Mouse (Mus musculus): ENCODE data around the gene Arl3. TPM values are rescaled to one million over a fixed set of nuclear protein-coding genes. Genes with fewer than 3 reads are reported as not detected.
"Not testable (repeated sequence)": the region's sequence is repeated elsewhere in the genome, so short reads cannot be mapped to it uniquely, and the experiment has no call there.

Gene Arl3
- total RNA-seq, 2 experiments from 2014 or later, result 79.9 to 86.2 TPM

DNA sequence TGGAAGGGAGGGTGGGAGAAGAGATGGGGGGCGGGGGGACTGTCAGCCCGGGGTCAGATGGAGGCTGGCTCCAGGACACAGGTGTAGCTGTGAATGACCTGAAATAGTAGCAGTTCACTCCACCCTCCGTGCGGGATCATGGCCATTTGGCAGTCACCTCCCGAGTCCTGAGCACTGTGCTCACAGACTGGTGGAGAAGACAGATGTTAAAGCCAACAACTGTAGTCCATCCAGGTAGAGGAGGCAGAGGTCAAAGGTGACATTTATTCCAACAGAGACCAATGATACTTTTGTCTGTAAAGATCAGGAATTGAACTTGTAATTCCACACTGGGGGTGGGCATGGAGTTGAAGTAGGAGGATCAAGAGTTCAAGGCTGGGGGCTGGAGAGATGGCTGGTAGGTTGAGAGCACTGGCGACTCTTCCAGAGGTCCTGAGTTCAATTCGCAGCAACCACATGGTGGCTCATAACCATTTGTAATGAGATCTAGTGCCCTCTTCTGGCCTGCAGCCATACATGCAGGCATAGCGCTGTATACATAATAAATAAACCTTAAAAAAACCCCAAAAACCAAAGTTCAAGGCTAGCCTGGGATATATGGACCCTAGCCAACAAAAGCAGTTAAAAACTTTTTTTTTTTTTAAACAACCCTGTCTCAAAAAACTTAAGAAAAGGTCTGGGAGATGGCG, 19.9 kb upstream of the Arl3 start:
- DNase-seq (ENCODE audit: low spot score), result no peak

DNA sequence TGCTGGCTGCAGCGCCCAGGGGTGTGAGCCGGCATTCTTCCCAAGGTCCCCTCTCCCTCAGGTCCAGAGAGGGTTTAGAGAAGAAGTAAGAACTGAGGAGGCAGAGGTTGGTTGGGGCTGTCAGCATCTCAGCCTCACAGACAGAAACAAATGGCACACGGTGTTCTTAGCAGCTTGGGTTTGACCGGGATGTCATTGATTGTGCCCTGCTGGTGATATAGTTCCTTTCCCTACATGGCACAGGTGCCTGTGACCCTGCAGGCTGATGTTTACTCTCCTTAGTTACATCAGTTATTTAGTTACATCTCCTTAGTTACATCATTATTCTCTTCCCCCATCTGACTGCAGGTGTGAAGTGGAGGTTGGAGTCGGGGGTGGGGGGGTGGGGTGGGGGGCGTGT, 18.6 kb upstream of the Arl3 start:
- DNase-seq (ENCODE audit: low spot score), result no peak

DNA sequence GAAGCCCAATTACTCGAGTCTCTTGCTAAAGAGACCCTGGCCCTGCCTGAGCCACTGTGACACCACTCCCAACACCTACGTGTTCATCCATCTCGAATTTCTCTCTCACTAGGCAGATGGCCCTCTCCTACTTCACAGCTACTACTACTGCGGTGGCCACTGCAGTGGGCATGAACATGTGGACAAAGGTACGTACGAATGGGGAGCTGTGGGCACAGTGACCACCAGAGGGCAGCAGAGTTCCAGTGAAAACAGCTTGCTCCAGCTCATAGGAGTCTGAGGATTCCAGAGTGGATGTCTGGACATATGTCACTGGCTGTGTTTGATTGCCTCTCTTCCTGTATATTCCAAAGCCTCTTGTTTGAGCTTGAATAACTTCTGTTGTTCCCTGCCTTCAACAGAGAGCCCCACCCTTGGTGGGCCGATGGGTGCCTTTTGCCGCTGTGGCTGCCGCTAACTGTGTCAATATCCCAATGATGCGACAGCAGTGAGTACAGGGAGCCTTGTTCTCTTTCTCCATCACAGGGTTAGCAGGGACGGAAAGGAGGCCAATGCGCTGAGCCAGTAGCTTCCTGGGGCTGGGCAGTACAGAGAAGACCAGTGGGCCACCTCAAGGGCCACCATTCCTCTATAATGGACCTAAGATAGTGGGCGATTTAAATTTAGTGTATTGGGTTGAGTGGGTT, 15.0 kb upstream of the Arl3 start:
- DNase-seq (ENCODE audit: low spot score), result peak; percentile 88

DNA sequence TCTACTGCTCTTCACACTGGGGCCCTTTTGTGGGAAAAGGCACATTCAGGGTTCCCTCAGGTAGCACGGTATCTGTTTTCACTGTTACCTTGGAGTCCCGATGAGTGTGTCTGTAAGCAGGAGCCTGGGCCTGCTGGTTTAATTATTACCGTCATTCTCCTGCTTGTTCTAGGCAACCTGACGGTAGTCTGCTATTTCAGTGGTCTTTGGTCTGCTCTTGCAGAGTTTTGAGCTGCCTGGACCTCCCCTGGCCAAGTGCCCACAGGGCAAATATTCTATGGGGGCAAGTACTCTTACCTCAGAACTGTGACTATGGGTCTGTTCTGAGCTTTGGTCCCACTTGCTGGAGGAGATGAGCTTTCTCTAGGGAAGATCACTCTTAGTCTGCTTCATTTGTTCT, 2.2 kb upstream of the Arl3 start:
- no peak for DNase-seq (ENCODE audit: low spot score)

DNA sequence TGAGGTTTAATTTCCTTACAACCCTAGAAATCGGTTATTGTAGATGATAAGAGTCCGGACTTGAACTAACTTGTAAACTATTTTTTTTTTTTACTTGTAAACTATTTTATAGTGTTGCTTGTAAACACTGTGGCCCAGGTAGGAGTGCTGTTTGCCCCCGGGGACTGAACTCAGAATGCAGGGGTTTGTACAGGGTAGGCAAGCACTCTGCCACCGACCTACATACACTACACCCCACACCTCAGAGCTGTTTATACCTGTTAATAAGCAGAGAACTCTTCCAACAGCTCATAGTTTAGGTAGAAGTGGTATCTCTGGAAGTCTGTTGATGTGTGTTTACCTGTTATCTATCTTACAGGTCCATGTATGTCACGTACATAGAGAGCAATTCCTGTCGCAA, 992 bp upstream of the Arl3 start:
- no peak for DNase-seq (ENCODE audit: low spot score)

DNA sequence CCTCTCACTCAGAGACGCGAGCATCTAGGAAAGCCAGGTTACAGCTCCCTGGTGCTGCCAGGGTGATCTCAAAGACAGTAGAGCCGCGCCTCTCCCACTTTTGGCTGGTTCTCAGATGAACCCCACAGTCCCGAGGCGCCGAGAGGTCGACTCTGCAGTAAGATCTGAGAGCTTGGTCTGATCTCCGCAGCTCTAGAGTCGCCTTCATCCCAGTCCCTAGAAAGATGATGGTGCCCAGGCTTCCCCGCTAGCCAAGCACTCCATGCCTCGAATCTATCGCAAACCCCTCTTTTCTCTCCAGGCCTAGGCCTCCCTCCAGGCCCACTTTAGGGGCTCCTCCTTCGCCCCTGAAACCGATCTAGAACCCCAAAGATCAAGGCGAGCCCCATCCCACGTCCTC, 450 bp downstream of the Arl3 start:
- no peak for DNase-seq (ENCODE audit: low spot score)

DNA sequence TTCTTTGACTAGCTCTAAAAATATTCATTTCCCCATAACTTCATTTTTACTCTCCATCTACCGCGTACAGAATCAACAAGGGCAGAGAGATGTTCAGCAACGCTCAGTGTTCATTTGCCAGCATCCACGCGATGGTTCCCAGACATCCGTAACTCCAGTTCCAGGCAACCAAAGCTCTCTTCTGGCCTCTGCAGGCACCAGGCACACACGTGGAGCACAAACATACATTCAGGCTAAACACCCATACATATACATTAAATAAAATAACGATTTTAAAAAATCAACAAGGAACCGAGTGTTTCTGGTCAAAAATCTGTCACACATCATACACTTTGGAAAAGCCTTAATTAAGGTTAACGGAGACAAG, 1.1 kb downstream of the Arl3 start:
- DNase-seq (ENCODE audit: low spot score), result no peak

DNA sequence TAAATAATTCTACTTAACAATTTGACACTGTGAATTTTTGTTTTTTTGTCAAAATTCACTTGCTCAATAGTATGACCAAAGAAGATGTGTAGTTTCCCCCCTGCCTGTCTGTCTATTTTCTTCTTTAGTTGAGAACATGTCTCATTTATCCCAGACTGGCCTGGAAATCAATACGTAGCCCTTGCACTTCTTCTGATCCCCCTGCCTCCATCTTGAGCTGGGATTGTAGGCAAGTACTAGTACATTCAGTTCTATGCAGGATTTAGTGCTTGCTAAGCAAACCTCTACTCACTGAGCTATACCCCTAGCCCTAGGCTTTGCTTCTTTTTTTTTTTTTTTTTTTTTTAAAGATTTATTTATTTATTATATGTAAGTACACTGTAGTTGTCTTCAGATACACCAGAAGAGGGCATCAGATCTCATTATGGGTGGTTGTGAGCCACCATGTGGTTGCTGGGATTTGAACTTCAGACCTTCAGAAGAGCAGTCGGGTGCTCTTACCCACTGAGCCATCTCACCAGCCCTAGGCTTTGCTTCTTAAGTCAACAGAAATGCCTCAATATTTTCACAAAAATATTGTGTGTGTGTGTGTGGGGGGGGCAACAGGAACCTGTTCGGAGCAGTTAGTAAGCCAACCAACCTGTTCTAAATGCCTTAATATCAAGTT, 1.7 kb downstream of the Arl3 start:
- not testable (repeated sequence) for DNase-seq (ENCODE audit: low spot score)

DNA sequence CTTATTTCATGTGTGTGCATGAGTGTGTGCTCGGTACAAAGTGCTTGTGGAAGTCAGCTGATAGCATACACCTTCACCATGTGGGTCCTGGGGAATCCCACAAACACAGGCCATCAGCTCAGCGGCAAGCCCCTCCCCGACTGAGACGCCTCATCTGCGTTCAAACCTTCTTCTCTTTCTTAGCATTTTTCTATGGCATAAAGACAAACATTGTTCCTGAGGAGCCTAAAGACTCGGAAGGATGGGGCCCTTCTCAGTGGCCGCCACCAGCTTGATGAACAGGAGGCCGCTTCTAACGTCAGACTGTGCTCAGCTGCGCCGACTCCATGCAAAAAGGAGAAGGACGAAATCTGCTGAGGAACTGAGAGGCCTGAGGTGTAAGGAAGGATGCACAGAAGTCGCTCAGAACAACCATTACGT, 8.9 kb downstream of the Arl3 start:
- no peak for DNase-seq (ENCODE audit: low spot score)

DNA sequence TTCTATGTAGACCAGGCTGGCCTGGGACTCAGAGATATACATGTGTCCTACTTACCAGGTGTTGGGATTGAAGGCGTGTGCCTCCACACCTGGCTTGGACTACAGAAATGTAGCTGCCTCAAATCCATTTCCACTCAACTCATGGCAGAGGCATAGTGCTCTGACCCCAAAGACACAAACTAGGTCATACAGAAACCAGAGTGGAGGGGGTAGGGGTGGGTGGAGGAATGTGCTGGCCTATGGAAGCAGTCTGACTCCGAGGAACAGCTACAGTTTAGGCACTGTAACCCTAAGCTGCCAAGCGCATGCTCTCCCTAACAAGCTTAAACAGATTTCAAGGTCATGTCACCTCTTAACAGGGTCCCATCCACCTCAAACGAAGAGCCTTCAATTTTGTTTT, 9.4 kb downstream of the Arl3 start:
- DNase-seq (ENCODE audit: low spot score), result peak; percentile 32

DNA sequence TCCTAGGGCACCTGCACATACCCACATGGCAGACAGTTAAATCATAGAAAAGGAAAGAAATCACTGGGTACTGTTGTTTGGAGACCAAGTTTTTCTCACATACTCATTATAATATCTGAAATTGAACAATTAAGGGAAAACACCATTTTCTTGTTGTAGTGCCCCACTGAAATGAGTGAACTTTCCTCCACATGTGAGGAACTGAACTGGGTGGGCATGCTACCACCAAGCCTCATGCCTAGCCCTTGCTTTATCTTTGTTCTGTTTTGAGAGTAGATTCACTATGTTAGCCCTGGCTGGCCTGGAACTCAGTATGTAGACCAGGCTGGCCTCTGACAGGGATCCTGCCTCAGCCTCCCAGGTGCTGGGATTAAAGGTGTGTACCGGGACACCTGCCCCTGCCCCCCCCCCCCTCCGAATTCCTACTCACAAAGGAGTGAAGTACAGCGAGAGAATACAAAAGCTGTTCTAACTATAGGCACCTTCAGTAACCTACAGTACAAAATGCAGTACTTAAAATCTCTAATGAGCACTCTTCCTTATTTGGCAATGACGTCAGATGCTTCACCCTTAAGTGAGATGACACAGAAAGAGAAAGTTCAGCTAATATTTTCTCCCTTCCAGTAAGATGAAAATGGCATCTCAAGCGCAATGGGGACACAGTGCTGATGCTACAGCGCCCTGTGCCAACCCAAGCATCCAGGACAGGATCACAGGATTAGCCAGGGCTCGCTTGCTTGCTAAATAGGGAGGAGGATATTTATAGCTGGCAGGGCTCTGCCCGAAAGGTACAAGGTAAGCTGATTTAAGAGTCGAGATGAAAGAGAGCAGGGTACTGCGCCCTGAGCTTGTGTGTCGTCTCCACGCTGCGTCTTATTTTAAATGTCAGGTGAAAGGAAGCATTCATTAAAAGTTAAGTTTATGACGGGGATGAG, 10.2 kb downstream of the Arl3 start:
- peak; percentile 78 for DNase-seq (ENCODE audit: low spot score)

DNA sequence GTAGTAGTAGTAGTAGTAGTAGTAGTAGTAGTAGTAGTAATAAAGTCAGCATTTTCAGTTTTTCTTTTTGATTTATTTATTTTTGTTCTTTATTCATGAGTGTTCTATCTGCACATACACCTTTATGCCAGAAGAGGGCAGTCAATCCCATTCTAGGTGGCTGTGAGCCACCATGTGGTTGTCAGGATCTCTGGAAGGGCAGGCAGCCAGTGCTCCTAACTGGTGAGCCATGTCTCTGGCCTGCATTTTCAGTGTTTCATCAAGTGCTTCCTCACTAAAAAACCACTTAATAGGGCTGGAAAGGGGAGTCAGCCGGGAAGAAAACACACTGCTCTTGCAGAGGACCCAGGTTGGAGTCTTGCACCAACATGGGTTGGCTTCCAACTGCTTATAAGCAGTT, 10.9 kb downstream of the Arl3 start:
- peak; percentile 78 for DNase-seq (ENCODE audit: low spot score)

DNA sequence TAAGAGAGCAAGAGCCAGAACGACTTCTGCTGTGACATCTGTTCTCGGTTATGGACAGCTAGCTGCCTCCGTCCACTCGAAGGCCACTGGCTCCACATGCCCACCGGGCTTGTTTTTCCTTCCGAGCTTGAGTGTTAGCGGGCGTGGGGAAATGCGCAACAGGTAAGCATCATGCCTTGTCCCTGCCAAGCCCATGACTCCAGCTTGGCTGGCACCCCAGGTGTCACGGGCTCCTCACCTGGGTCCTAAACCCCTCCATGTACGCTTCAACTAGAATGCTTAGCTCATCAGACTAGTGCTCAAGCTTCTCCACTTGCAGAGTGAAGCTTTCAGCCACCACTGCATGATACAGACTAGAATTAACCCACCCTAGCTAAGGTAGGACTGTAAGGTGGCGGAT, 14.4 kb downstream of the Arl3 start:
- DNase-seq (ENCODE audit: low spot score), result no peak

DNA sequence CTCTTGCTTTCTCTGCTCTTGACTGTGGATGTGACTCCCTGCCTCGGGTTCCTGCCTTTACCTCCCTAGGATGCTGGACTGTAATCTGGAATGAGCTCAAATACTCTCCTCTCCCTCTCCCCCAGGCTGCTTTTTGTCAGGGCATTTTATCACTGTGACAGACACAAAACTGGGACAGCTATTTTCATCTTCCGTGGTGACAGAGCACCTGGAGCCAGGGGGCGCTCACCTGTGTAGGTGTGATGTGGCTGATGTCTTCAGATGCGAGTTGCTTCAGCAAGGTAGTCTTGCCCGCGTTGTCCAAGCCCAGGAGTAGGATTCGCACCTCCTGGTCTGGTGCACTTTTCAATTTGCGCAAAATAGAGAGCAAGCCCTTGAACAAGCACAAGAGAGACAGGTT, 15.0 kb downstream of the Arl3 start:
- DNase-seq (ENCODE audit: low spot score), result no peak

DNA sequence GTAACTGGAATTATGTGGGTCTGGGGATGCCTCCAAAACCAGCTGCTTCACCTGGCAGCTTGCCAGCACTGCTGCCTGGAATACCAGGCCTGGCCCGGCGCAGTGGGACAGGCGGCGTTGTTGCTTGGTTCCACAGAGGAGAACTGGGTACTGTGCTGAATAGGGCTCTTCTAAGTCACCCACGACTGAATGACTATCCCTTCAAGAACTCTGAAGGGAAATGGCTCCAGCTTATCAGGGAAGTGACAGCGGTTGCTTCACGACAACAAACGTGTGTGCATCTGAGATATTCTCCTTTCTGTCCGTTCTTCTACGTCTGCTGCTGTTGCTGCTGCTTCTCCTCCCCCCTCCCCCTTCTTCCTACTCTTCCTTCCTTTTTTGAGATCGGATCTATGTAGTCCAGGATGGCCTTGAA, 19.4 kb downstream of the Arl3 start:
- DNase-seq (ENCODE audit: low spot score), result peak; percentile 22

DNA sequence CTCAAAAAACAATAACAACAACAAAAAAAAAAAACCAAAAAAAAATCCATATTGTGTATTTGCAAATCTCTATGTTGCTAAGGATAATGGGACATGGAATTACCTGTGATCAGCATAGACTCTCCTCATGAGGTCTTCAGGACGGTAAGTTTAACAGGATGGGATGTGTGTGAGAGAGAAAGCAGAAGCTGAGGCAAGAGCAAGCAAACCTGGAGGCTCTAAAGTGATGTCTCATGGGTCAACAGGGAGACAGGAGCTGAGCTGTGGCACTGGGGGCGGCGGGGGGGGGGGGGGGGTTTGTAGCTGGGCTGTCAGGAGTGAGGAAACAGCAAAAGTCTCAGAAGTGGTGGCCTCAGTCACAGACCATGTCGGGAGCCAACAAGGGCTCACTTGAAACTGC, 20.5 kb downstream of the Arl3 start:
- no peak for DNase-seq (ENCODE audit: low spot score)

DNA sequence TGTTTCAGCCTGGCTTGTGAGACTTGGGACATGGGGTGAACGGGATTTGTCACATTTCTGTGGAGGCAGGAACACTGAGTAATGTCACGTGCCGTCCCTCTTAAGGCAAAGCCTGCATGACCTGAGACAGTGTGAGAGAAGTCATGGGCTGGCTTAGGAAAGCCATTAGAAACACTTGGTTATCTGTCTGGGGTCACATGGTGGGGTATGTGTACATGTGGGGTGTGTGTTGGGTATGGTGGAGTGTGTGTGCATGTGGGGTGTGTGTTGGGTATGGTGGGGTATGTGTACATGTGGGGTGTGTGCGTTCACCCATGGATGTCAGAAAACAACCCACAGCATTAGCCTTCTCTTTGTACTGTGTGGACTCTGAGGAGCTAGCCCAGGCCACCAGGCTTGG, 22.6 kb downstream of the Arl3 start:
- no peak for DNase-seq (ENCODE audit: low spot score)

DNA sequence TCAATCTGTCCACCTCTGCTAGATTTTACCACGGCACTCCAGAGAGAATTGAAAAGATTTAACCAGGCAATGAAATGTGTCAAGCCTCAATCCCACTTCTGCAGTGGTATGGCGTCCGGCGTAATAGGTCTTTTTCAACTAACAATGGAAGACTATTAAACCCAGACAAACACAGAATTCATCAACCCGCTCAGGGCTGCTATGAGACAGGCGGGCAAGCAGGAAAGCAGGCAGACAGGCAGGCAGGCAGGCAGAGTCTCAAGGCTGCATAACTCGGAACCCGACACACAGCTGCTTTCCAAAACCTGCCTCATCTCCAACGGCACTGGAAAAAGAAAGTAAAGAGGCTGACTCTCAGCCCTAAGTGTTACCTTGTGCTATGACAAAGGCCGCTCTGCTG, 24.9 kb downstream of the Arl3 start:
- no peak for DNase-seq (ENCODE audit: low spot score)

DNA sequence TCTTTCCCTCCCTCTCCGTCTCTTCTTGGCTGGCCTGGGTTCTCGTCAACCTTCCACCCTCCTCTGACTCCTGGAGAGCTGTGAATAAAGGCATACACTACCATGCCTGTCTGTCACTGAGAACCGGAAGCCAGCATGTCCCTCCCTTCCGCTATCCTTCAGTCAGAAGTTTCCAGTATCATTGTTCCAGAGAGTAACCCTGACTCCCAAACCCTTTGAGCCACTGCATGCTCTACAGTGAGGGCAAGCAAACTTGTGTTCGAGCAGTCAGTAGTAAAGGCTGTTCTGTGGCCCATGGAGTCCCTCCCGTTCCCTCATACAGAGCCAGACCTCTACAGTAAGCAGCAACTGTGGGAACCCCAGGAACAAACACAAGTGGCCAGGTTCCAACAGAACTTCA, 25.4 kb downstream of the Arl3 start:
- DNase-seq (ENCODE audit: low spot score), result no peak

DNA sequence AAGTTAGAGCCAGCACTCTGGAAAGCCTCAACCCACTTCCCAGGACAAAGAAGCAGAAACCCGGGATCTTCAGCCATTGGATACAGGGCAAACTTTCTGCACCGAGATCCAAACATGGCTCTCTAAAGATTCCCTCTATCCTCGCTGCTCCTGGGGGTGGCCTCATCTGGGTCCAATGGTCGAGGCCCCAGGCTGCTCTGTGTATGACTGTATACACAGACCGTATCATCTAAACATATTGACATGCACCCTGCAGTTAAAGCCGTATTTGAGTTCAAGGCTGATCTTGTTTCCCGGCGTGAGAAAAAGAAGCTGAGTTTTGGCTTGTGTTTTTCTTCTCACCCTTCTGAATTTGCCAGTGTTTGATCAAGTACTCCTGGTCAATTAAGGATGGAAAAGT, 30.2 kb downstream of the Arl3 start:
- no peak for DNase-seq (ENCODE audit: low spot score)

DNA sequence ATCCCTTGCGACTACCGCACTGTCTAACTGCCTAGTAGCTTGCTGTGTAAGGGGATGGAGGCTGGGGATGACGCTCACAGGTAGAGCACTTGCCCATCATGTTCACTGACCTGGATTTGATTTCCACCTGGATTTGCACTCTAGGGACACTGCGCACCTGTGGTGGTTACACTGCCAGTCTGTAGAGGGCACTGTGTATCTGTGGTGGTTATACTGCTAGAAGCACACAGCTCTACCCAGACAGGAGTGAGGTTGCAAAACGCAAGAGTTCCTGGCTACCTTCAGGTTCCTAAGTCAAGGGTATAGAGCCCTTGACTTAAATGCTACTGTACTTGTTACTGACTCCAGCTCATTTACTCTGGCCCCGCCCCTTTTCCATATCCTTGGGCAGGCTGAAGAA, 34.8 kb downstream of the Arl3 start:
- no peak for DNase-seq (ENCODE audit: low spot score)

DNA sequence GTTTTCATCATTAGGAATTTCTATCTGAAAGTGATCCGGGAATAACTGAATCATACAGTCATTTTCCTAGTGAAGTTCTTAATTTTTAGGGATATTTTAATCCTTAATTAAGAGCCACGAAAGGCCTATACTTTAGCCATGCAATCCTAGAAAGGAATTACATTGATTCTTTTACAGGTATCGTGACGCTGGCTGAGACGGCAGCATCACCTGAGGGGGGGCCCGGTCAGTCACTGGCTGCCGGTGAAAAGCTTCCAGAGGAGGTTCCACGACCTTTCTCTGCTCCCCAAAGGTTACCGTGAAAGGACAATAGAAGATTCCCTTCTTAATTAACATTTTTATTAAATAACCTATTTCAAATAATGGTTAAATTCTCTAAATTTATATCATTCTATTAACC, 35.6 kb downstream of the Arl3 start:
- DNase-seq (ENCODE audit: low spot score), result no peak
